Mouse (Mus musculus) gastrocnemius, adult 8-10 months (tissue): ENCODE measurements around the gene En2. TPM values are rescaled to one million over a fixed set of nuclear protein-coding genes. Genes with fewer than 3 reads are reported as not detected.

Experiments used
- total RNA-seq, 4 experiments: library from RNA; stranded (reverse); gene quantifications; 2 replicates each; pipeline ENCODE4 v1.2.4; 2022

Gene En2
- total RNA-seq, 4 experiments from 2014 or later = 0.38 to 0.48 (median 0.44) TPM

Other genes starting within 250 kb of the En2 start
- 10 to 100 TPM in 2 of 4 experiments, 1 to 10 TPM in 2; 8.7 to 13.3 (median 10.3) TPM for gene Insig1, start 94.3 kb upstream of the En2 start, total RNA-seq
- gene Cnpy1, start 80.1 kb downstream of the En2 start, total RNA-seq = not detected
- gene Rbm33, start 151.4 kb downstream of the En2 start, total RNA-seq = 10 to 100 TPM; 37.3 to 42.9 (median 39.5) TPM